Mouse (Mus musculus): Measurements from ENCODE around the gene Mpl. TPM values are rescaled to one million over a fixed set of nuclear protein-coding genes. Genes with fewer than 3 reads are reported as not detected.

The Mpl gene
- polyA plus RNA-seq (2016; fragmentation: Nextera tagmentation; extraction: Ambion mirVana) = 0.46 and 0.68 TPM in 2 replicates

DNA sequence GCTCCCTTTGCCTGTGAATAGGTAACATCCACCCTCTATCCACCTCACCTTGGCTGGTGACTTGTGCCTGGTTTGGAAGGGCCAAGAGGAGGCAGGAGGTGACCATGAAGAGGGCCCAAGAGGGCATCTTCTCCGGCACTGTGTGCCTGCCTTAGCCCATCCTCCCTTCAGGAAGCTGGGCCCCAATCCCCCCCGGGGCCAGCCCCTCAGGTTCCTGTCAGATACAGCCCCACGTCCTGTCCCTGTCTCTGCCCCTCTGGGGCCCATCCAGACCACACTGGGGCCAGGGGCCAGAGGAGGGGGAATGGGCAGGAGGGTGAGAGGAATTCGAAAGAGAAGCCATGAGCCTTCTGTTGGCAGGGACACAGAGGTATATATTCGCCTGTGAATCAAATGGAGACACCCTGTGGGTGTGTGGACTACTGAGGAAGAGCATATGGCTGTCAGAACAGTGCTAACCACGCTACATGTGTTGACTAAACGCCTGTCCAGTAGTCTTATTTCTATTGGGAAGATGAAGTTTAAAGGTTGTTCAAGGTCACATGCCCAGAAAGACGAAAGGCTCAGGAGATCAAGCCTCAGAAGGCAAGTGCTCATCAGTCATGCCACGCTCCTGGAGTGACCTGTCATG, at the start of gene Mpl:
Gene Mpl, minus strand, starts transcription at position 169 of the 631 bp plus-strand sequence.
- H3K9ac ChIP-seq = no peak within 1 kb of the TSS
- WGBS = 81% methylated on average over 9 of the region's 9 CpGs
- no peak for ATAC-seq (ENCODE audit: low FRiP score, low read depth)

GRCm38 (mm10) chr4:118505551-118505950, 48.2 kb upstream of the Mpl start:
- Histone ChIP-seq H3K4me3 (no peak overlapping the region), H3K4me1 (no peaks in the 10 kb centered on the region), H3K9ac (no peak overlapping the region), H3K9me3 (no peaks in the 10 kb centered on the region), H3K36me3 (no peaks in the 10 kb centered on the region), H3K27me3 (replicated peaks) (no peaks in the 10 kb centered on the region), H3K27ac (no peak overlapping the region), H3K4me2 (replicated peaks) (no peak overlapping the region)
- ATAC-seq (ENCODE audit: low FRiP score, low read depth) = no peak
- 86% methylated on average over 3 of the region's 3 CpGs for WGBS

More for the DNA sequence above, at the start of gene Mpl:
- Histone ChIP-seq H3K36me3 (no peaks in the 10 kb centered on the region), H3K4me3 (no peak within 1 kb of the TSS), H3K9me3 (no peaks in the 10 kb centered on the region), H3K27me3 (replicated peaks) (no peaks in the 10 kb centered on the region), H3K4me1 (no peaks in the 10 kb centered on the region), H3K27ac (no peak within 1 kb of the TSS), H3K4me2 (replicated peaks) (no peak within 1 kb of the TSS)

DNA sequence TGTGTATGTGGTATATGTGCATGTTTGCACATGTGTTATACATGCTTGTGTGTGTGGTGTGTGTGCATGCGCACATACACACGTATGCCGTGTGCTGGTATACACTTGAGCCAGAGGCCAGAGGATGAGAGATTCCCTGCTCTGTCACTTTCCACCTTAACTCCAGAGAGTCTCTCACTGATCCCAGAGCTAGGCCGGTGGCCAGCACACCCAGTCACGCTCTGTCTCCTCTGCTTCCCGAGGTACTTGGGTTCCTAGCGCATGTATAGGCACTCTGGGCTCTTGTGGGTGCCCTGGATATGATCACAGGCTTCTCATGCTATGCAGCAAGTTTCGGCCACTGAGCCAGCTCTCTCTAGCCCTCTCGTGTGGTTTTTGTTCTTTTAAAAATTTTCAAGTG, 43.5 kb upstream of the Mpl start:
- Histone ChIP-seq H3K9ac (no peak overlapping the region), H3K4me3 (no peak overlapping the region), H3K36me3 (no peaks in the 10 kb centered on the region), H3K27ac (no peak overlapping the region), H3K4me1 (no peaks in the 10 kb centered on the region), H3K27me3 (replicated peaks) (no peaks in the 10 kb centered on the region), H3K9me3 (no peaks in the 10 kb centered on the region), H3K4me2 (replicated peaks) (no peak overlapping the region)
- 77% methylated on average over 9 of the region's 9 CpGs for WGBS
- ATAC-seq (ENCODE audit: low FRiP score, low read depth) = no peak

- Histone ChIP-seq H3K4me2 (replicated peaks) (no peak overlapping the region), H3K9ac (no peak overlapping the region), H3K27me3 (replicated peaks) (no peaks in the 10 kb centered on the region), H3K4me1 (no peaks in the 10 kb centered on the region), H3K27ac (no peak overlapping the region), H3K4me3 (no peak overlapping the region), H3K36me3 (no peaks in the 10 kb centered on the region), H3K9me3 (no peaks in the 10 kb centered on the region)
- 50% methylated on average over 6 of the region's 6 CpGs for WGBS
- no peak for ATAC-seq (ENCODE audit: low FRiP score, low read depth)
Observed at GRCm38 (mm10) chr4:118500171-118500724, 42.9 kb upstream of the Mpl start.

GRCm38 (mm10) chr4:118490461-118490860, 33.1 kb upstream of the Mpl start:
- ATAC-seq (ENCODE audit: low FRiP score, low read depth) = no peak

GRCm38 (mm10) chr4:118489717-118490132, 32.4 kb upstream of the Mpl start, which contains the start of gene Tie1:
Tie1 (minus strand) TSS chr4:118490061.
- Histone ChIP-seq H3K9ac (no peak within 1 kb of the TSS), H3K4me1 (no peaks in the 10 kb centered on the region), H3K9me3 (no peaks in the 10 kb centered on the region), H3K4me3 (no peak within 1 kb of the TSS), H3K4me2 (replicated peaks) (no peak within 1 kb of the TSS), H3K27ac (no peak within 1 kb of the TSS), H3K27me3 (replicated peaks) (no peaks in the 10 kb centered on the region), H3K36me3 (no peaks in the 10 kb centered on the region)
- WGBS = 81% methylated on average over 8 of the region's 8 CpGs
- no peak for ATAC-seq (ENCODE audit: low FRiP score, low read depth)

More at GRCm38 (mm10) chr4:118490461-118490860, 33.1 kb upstream of the Mpl start:
- Histone ChIP-seq H3K27ac (no peak overlapping the region), H3K4me1 (no peaks in the 10 kb centered on the region), H3K36me3 (no peaks in the 10 kb centered on the region), H3K9ac (no peak overlapping the region), H3K9me3 (no peaks in the 10 kb centered on the region), H3K4me2 (replicated peaks) (no peak overlapping the region), H3K4me3 (no peak overlapping the region), H3K27me3 (replicated peaks) (no peaks in the 10 kb centered on the region)
- 92% methylated on average over 10 of the region's 10 CpGs for WGBS

GRCm38 (mm10) chr4:118476773-118477530, 19.6 kb upstream of the Mpl start:
- H3K9me3 ChIP-seq = no peaks in the 10 kb centered on the region
- WGBS = 47% methylated on average over 15 of the region's 15 CpGs
- H3K4me2 ChIP-seq (replicated peaks) = no peak overlapping the region
- no peaks in the 10 kb centered on the region for H3K36me3 ChIP-seq
- H3K9ac ChIP-seq = no peak overlapping the region
- H3K27ac ChIP-seq = no peak overlapping the region
- no peak overlapping the region for H3K4me3 ChIP-seq
- H3K27me3 ChIP-seq (replicated peaks) = no peaks in the 10 kb centered on the region
- ATAC-seq (ENCODE audit: low FRiP score, low read depth) = no peak
- H3K4me1 ChIP-seq = no peaks in the 10 kb centered on the region

- H3K36me3 ChIP-seq = no peaks in the 10 kb centered on the region
- no peak overlapping the region for H3K4me2 ChIP-seq (replicated peaks)
- ATAC-seq (ENCODE audit: low FRiP score, low read depth) = no peak
- H3K9me3 ChIP-seq = peaks cover 6% of the 10 kb centered on the region; the same call in 1 of the 2 replicates
- no peak overlapping the region for H3K27ac ChIP-seq
- no peak overlapping the region for H3K4me3 ChIP-seq
- no peaks in the 10 kb centered on the region for H3K4me1 ChIP-seq
- 93% methylated on average over 11 of the region's 11 CpGs for WGBS
- no peaks in the 10 kb centered on the region for H3K27me3 ChIP-seq (replicated peaks)
- no peak overlapping the region for H3K9ac ChIP-seq
Observed at GRCm38 (mm10) chr4:118472687-118473086, 15.4 kb upstream of the Mpl start.

- H3K4me3 ChIP-seq = no peak overlapping the region
- H3K9me3 ChIP-seq = peaks cover 6% of the 10 kb centered on the region; the same call in 1 of the 2 replicates
- H3K36me3 ChIP-seq = no peaks in the 10 kb centered on the region
- no peak overlapping the region for H3K9ac ChIP-seq
- H3K4me1 ChIP-seq = no peaks in the 10 kb centered on the region
- no peak overlapping the region for H3K27ac ChIP-seq
- 81% methylated on average over 6 of the region's 6 CpGs for WGBS
- H3K27me3 ChIP-seq (replicated peaks) = no peaks in the 10 kb centered on the region
- H3K4me2 ChIP-seq (replicated peaks) = no peak overlapping the region
- ATAC-seq (ENCODE audit: low FRiP score, low read depth) = no peak
Observed at GRCm38 (mm10) chr4:118471281-118471680, 14.0 kb upstream of the Mpl start.

GRCm38 (mm10) chr4:118465697-118466163, 8.4 kb upstream of the Mpl start:
- ATAC-seq (ENCODE audit: low FRiP score, low read depth) = 0 out of 2 replicates have a peak, but pooled peaks have one; percentile 33
- H3K4me2 ChIP-seq (replicated peaks) = peak overlapping the region; percentile 27; the same call in 1 of the 2 replicates
- H3K9me3 ChIP-seq = peaks cover 6% of the 10 kb centered on the region; the same call in 1 of the 2 replicates
- H3K4me1 ChIP-seq = no peaks in the 10 kb centered on the region
- H3K9ac ChIP-seq = no peak overlapping the region
- no peaks in the 10 kb centered on the region for H3K36me3 ChIP-seq
- no peak overlapping the region for H3K4me3 ChIP-seq
- WGBS = 20% methylated on average over 11 of the region's 11 CpGs
- H3K27ac ChIP-seq = no peak overlapping the region
- H3K27me3 ChIP-seq (replicated peaks) = no peaks in the 10 kb centered on the region

GRCm38 (mm10) chr4:118464956-118465355, 7.6 kb upstream of the Mpl start:
- Histone ChIP-seq H3K9ac (no peak overlapping the region), H3K4me3 (no peak overlapping the region), H3K27ac (no peak overlapping the region), H3K9me3 (peaks cover 6% of the 10 kb centered on the region; the same call in 1 of the 2 replicates), H3K36me3 (no peaks in the 10 kb centered on the region), H3K4me2 (replicated peaks) (no peak overlapping the region), H3K4me1 (no peaks in the 10 kb centered on the region), H3K27me3 (replicated peaks) (no peaks in the 10 kb centered on the region)
- WGBS = 97% methylated on average over 3 of the region's 3 CpGs
- ATAC-seq (ENCODE audit: low FRiP score, low read depth) = no peak
